Mouse (Mus musculus): Measurements from ENCODE around the gene Lmntd2. TPM values are rescaled to one million over a fixed set of nuclear protein-coding genes. Genes with fewer than 3 reads are reported as not detected.

Lmntd2 gene
- total RNA-seq, 2 experiments from 2014 or later, result not detected

- DNase-seq (ENCODE audit: low spot score in 2 of 2), result no peak
Measured at GRCm38 (mm10) chr7:141216894-141217293, 3.0 kb upstream of the Lmntd2 start.

GRCm38 (mm10) chr7:141215880-141216733 is 2.2 kb upstream of the Lmntd2 start:
- no peak for DNase-seq (ENCODE audit: low spot score in 2 of 2)

GRCm38 (mm10) chr7:141215101-141215879 is 1.4 kb upstream of the Lmntd2 start, which contains the start of gene Rassf7:
Gene Rassf7 (plus strand): TSS chr7:141215860.
- DNase-seq (ENCODE audit: low spot score in 2 of 2), result peak; percentile 68 to 77

DNA sequence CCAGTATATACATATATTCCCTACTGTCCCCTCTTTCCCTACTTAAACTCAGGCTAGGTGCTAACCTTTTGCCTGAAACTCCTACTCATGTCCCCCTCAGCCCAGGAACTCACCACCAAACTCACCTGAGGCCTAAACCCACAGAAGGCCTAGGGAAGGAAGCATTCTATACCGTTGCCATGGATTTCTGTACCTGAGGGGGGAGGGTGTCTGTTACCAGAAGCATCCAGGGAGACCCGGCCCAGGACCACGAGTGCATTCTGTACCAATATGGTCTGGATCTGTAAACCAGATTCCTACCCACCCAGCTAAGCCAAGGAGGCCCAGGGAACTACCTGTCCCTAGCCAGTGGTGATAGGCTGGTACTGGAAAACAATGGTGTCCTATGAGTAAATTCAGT is 430 bp upstream of the Lmntd2 start:
- DNase-seq (ENCODE audit: low spot score in 2 of 2), result no peak

- no peak for DNase-seq (ENCODE audit: low spot score in 2 of 2)
Measured at GRCm38 (mm10) chr7:141213133-141213532, 747 bp downstream of the Lmntd2 start.

DNA sequence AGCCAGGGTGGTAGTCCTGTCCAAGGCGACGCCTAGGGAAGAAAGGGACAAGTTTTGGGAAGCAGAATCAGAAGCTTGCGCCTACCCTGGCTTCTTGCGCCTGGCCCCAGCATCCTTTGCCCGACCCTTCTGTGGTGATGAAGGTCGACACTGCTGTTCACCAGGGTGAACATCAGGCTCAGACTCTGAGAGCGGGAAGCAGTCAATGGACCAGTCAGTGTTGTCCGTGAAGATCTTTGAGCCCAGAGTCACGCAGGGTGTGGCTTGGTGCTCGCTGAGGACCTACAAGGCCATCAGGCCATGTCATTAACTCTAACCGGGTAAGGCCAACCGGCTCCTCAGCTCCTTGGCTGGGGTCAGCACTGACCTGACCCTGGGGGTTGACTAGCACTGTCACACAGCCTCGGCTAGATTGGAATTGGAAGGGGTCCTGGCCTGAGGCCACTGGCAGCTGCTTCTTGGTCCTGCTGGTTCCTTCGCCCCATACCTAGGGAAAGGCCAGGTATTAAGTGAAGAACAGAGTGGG is 3.2 kb downstream of the Lmntd2 start:
- no peak for DNase-seq (ENCODE audit: low spot score in 2 of 2)

DNA sequence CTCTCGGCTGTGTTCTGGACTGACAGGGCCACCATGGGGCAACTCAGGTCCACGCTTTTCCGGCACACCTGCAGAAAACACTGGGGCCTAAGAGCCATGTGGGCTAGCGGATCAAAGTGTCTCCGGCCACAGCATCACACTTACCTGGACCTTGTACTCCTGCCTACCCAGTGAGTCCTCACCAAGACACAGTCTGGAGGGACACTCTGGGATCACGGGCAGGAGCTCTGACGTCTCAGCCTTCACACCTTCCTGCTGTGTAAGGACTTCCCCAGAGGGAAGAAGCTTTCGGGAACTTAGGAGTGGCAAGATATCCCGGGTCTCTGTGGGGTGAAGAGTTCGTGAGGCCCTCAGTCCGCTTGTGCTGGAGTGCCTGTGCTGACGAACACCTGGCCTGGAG is 3.7 kb downstream of the Lmntd2 start:
- DNase-seq (ENCODE audit: low spot score in 2 of 2), result no peak

GRCm38 (mm10) chr7:141209526-141209925 is 4.4 kb downstream of the Lmntd2 start:
- DNase-seq (ENCODE audit: low spot score in 2 of 2), result no peak

DNA sequence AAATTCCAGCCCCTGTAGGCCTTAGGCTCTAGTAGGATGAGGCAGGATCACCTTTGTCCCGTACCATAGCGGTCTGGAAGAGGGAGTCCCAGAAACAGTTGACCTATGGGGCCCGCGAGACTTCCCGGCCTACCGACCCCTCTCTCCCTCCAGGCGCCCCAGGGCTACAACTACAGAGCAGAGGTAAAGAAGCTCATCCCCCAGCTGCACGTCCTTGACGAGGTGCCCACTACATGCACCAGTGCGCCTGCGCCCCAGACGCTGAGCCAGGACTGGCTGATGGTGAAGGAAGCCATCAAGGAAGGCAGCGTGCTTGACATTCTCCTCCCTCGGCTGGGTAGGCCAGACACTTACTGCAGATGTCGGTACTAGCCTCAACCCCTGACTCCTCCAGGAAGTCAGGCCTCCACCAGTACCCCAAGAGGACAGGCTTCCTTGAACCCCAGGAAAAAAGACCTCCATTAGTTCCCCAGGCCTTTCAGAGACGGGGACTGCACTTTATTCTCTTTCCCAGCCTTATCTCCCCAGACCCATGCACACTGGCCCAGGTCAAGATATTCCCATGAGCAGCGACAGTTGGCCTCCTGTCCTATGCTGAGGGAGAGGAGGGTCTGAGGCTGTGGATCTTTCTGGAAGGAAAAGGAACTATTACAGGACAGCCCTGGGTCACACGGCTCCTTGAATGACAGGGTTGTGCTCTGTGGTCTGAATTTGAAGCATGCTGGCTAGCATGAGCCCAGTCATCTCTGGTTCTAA is 7.5 kb downstream of the Lmntd2 start:
- no peak for DNase-seq (ENCODE audit: low spot score in 2 of 2)

DNA sequence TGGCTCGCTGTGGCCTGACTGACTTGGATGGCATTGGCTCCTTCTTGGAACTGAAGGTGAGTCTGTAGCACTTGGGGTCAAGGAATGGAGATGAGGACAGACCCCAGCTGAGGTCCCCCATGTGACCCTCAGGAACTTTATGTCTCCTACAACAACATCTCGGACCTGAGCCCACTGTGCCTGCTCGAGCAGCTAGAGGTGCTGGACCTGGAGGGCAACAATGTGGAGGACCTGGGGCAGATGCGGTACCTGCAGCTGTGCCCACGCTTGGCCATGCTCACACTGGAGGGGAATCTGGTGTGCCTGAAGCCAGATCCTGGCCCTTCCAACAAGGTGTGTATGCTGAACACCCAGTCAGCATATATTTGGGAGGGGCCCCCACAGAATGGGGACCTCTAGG is 8.4 kb downstream of the Lmntd2 start:
- DNase-seq (ENCODE audit: low spot score in 2 of 2), result no peak

GRCm38 (mm10) chr7:141204546-141204945 is 9.3 kb downstream of the Lmntd2 start:
- no peak for DNase-seq (ENCODE audit: low spot score in 2 of 2)

DNA sequence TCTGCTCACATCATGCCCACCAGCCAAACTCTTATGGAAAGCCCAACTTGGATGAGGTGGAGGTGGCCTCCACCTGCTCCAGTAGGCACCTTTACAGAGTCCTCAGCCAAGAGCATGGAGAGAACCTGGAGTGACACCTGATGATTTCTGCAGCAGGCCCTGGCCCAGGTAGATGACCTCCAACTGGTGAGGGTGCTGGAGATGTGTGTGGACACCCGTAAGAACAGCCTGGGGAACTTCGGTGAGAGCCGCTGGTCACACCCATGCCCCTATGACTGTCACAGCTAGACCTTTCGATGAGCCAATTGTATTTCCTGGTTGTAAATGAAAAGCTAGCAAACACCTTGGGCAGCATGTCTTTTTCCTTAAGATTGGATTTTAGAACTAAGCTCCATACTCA is 15.8 kb downstream of the Lmntd2 start:
- no peak for DNase-seq (ENCODE audit: low spot score in 2 of 2)

- no peak for DNase-seq (ENCODE audit: low spot score in 2 of 2)
Measured at GRCm38 (mm10) chr7:141196619-141197282, 17.1 kb downstream of the Lmntd2 start.

DNA sequence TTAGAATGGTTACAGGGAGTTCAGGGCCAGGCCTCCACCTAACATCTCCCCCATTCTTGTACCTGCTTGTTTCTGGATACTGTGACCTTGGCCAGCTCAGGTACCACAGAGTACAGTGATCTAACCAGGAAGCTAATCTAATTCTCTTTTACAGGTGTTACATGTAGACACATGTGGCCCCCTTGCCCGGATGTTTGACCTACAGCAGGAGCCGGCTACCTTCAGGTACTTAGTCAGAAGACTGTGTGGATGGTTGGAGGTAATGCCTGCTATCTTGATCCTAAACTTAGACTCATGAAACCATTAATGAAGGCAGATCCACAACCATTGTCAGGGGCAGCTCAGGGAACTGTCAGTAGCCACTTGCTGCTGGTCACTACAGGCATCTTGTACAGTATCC is 18.1 kb downstream of the Lmntd2 start:
- DNase-seq (ENCODE audit: low spot score in 2 of 2), result no peak

GRCm38 (mm10) chr7:141194830-141195229 is 19.1 kb downstream of the Lmntd2 start:
- peak; percentile 84 to 87 for DNase-seq (ENCODE audit: low spot score in 2 of 2)

- no peak for DNase-seq (ENCODE audit: low spot score in 2 of 2)
Measured at GRCm38 (mm10) chr7:141194409-141194808, 19.5 kb downstream of the Lmntd2 start.

GRCm38 (mm10) chr7:141193948-141194347 is 19.9 kb downstream of the Lmntd2 start, which contains the start of the genes Hras and Lrrc56:
Gene Hras (minus strand): TSS chr7:141194005.
Gene Lrrc56 (plus strand): TSS chr7:141194157.
- DNase-seq (ENCODE audit: low spot score in 2 of 2), result peak; percentile 96 to 98

DNA sequence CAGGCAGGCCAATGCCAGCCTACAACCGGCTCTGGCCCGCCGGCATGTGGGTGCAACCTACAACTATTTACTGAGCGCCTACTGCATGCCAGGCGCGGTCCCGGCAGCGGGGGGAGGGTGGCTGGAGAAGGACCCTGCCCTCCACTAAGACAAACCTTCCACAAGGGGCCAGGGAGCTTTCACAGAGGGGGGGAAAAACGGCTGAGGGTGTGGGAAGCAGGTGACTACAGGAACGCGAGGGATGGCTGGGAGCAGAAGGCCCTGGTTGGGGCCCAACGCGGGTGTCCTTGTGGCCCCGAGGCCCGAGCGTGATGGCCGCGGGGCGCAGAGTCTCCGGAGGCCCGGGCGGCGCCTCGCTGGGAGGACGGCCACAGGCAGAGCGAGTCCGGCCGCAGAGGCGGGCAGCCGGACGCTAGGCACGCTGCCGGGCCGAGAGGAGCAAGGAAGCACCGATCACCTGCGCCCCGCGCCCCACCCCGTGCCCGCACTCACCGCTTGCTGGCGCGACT is 20.5 kb downstream of the Lmntd2 start:
- peak in 1 of 2 experiments; percentile 47 for DNase-seq (ENCODE audit: low spot score in 2 of 2)

DNA sequence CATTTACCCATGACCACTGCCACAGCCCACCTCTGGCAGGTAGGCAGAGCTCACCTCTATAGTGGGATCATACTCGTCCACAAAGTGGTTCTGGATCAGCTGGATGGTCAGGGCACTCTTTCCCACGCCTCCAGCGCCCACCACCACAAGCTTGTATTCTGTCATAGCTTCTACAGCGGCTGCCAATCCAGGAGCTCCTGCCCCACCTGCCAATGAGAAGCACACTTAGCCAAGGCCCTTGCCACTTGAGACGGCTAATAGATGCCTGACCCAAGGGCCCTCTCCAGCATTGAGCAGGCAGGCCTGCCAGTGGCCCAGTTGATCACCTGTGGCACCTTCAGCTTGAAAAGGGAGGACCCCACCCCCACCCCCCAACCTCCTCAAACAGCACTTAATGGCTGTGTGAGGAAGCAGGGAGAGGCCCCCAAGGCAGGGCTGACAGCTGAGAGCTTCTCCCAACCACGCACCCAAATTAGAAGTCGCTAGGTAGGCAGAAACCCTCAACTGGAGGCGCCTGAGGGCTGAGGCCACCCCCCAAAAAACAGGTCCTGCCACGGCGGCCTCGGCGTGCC is 21.0 kb downstream of the Lmntd2 start:
- DNase-seq (ENCODE audit: low spot score in 2 of 2), result no peak
